Mouse (Mus musculus): ENCODE data around the gene Cttn. TPM values are rescaled to one million over a fixed set of nuclear protein-coding genes. Genes with fewer than 3 reads are reported as not detected.
A peak's percentile ranks its signal among the peaks of the same experiment; 100 is the strongest.

Cttn gene
- 189 and 191 TPM in 2 replicates for polyA plus RNA-seq (2015; fragmentation: Nextera tagmentation; extraction: Ambion mirVana)

DNA sequence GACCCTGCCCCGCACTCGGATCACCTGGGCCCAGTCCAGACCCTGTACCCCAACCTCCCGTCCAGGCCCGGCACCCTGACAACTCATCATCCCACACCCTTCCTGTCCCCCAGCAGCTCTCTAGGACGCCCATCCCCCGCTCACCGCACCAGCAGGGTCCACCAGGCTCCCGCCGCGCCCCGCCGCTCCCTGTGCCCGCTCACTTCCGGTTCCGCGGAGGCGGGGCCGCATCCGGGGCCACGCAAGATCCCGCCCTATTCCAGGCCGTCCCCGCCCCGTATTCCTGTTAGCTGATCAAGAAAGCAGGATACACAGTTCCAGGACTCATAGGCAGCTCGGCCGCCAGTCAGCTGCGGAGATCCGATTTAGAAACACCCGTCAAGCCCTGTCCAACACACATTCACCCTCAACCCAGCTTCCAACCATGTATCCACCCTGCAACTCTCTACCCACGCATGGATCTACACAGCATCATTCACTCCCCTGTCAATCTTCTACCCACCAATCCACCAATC, at the start of gene Cttn:
Gene Cttn, minus strand, starts transcription at position 465 of the 515 bp plus-strand sequence.
- Histone ChIP-seq H3K4me1 (peaks cover 26% of the 10 kb centered on the region), H3K27ac (peak within 1 kb of the TSS; percentile 81), H3K9ac (peak within 1 kb of the TSS; percentile 95), H3K4me3 (peak within 1 kb of the TSS; percentile 96), H3K27me3 (replicated peaks) (no peaks in the 10 kb centered on the region), H3K36me3 (replicated peaks) (peaks cover 5% of the 10 kb centered on the region; the same call in 1 of the 2 replicates), H3K9me3 (no peaks in the 10 kb centered on the region), H3K4me2 (peak within 1 kb of the TSS; percentile 92)
- ATAC-seq (replicated peaks) = peak; percentile 97
- WGBS = under 1% methylated on average over 30 of the region's 30 CpGs

DNA sequence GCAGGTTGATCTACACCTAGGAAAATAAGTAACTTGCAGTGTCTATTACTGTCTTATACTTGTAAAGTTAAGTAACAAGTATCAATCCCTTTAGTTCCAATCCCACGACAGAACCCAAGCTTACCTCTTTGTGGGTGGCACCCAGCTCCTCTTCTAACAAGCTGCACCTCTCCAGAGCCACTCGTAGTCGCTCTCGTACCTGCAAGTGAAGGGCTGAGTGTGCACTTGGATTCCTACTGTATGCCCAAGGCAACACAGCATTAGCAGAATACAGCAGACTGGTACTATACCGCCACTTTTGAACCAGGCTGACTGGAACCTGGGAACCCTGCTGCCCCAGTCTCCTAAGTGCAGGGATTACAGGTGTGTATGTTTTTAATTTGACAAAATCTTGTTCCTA, 49.0 kb upstream of the Cttn start:
- Histone ChIP-seq H3K9ac (no peak overlapping the region), H3K27ac (no peak overlapping the region), H3K27me3 (replicated peaks) (no peaks in the 10 kb centered on the region), H3K4me3 (no peak overlapping the region), H3K36me3 (replicated peaks) (peaks cover 31% of the 10 kb centered on the region), H3K4me2 (no peak overlapping the region), H3K9me3 (no peaks in the 10 kb centered on the region), H3K4me1 (no peaks in the 10 kb centered on the region)
- ATAC-seq (replicated peaks) = no peak
- WGBS = 96% methylated on average over 5 of the region's 5 CpGs

DNA sequence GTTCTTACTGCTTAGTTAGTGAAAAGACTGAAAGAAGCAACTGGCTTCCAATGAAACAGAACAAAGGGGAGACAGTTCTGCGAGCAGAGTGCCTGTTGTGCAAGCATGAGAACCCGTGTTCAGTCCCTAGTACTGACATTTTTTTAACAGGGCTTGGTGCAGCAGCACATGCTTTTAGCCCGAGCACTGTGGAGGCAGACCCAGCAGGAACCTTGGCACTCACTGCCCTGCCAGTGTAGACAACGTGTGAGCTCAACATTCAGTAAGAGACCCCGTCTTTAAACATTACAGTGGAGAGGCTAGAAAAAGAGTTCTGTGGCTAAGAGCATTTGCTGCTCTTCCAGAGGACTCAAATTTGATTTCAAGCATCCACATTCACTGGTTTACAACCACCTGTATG, 45.9 kb upstream of the Cttn start:
- no peak overlapping the region for H3K4me2 ChIP-seq
- no peak overlapping the region for H3K4me3 ChIP-seq
- no peaks in the 10 kb centered on the region for H3K4me1 ChIP-seq
- H3K9me3 ChIP-seq = no peaks in the 10 kb centered on the region
- 86% methylated on average over 5 of the region's 5 CpGs for WGBS
- H3K36me3 ChIP-seq (replicated peaks) = peaks cover 45% of the 10 kb centered on the region
- H3K27me3 ChIP-seq (replicated peaks) = no peaks in the 10 kb centered on the region
- no peak overlapping the region for H3K27ac ChIP-seq
- no peak overlapping the region for H3K9ac ChIP-seq
- no peak for ATAC-seq (replicated peaks)

DNA sequence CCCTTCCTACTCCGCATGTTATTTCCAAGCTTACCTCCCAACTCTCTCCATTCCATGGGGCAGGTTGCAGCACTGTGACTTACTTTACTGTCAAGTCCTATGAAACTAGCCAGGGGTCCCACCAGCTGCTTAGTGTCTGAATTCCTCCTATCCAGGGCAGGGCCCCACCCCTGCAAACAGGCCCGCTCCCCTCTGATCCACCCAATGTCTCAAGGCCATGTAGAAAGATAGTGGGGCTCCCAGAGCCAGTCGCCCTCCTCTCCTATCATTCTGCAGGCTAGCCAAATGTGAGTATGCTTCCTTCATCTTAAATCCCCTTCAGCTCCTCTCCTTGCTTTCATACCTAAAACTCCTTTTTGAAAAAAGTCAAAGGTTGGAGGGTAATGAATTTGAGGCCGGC, 38.3 kb upstream of the Cttn start:
- no peaks in the 10 kb centered on the region for H3K27me3 ChIP-seq (replicated peaks)
- WGBS = 94% methylated on average over 4 of the region's 4 CpGs
- ATAC-seq (replicated peaks) = no peak
- H3K4me1 ChIP-seq = no peaks in the 10 kb centered on the region
- peaks cover 67% of the 10 kb centered on the region for H3K36me3 ChIP-seq (replicated peaks)
- no peak overlapping the region for H3K27ac ChIP-seq
- no peak overlapping the region for H3K9ac ChIP-seq
- H3K9me3 ChIP-seq = no peaks in the 10 kb centered on the region
- no peak overlapping the region for H3K4me3 ChIP-seq
- no peak overlapping the region for H3K4me2 ChIP-seq

DNA sequence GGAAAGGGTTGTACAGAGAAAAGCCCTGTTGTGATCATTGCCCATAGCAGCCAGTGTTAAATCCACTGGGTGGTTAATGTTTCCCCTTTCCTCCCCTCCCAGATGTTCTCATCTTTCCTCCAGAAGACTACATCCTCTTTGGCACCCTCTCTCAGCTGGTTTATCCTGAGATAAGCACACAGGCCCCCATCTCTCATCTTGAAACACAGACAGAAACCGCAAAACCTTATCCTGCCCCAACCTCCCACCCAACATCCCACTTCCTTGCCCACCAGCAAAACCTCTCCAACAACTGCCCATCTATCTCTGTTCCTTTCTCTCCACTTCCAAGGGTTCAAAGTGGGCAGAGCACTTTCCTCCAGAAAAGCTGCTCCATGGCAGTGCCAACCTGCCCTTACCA, 36.0 kb upstream of the Cttn start:
- Histone ChIP-seq H3K4me3 (no peak overlapping the region), H3K4me1 (no peaks in the 10 kb centered on the region), H3K4me2 (no peak overlapping the region), H3K9ac (no peak overlapping the region), H3K27me3 (replicated peaks) (no peaks in the 10 kb centered on the region), H3K9me3 (no peaks in the 10 kb centered on the region), H3K27ac (no peak overlapping the region), H3K36me3 (replicated peaks) (peaks cover 68% of the 10 kb centered on the region)
- no peak for ATAC-seq (replicated peaks)
- 100% methylated on average over 1 of the region's 1 CpGs for WGBS

DNA sequence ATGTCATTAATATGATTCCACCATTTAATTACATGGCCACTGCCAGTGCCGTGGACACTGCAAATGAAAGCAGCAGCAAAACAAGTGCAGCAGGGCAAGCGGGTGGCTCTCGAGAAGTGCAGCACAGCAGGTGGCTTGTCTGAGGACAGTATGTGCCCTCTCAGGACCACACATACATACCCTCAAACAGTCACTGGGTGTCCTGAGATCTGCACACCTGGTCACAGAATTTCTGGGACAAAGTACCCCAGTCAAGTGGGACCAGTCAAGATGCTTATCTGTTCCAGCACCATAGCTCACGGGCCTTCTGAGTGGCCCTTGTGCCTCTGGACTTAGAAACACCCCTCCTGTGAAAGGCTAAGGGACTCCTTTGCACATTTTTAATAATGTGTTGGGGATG, 33.1 kb upstream of the Cttn start:
- Histone ChIP-seq H3K4me3 (no peak overlapping the region), H3K9ac (no peak overlapping the region), H3K9me3 (no peaks in the 10 kb centered on the region), H3K27me3 (replicated peaks) (no peaks in the 10 kb centered on the region), H3K4me2 (no peak overlapping the region), H3K27ac (no peak overlapping the region), H3K36me3 (replicated peaks) (peaks cover 50% of the 10 kb centered on the region), H3K4me1 (no peaks in the 10 kb centered on the region)
- no peak for ATAC-seq (replicated peaks)
- 90% methylated on average over 4 of the region's 4 CpGs for WGBS

DNA sequence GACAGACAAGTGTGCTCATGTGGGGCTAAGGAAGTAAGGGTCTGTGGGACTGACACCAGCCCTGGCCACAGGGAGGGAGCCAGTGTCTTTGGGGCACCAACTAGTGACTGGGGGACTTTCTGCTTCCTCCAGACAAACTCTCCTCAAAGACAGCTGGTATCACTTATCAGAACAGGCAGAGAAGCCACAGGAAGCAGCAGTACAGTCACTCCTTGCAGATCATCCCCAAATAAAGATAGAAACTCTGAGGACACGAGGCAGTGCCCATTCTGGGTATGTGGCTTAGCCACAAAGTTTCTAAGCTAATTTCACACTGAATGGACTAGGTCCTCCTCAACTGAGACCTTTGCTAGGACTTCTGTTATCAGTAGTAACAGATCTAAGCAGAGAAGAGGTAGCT, 22.1 kb upstream of the Cttn start:
- H3K4me1 ChIP-seq = no peaks in the 10 kb centered on the region
- H3K36me3 ChIP-seq (replicated peaks) = peaks cover 51% of the 10 kb centered on the region
- WGBS = 78% methylated on average over 1 of the region's 1 CpGs
- H3K9ac ChIP-seq = no peak overlapping the region
- H3K4me3 ChIP-seq = no peak overlapping the region
- ATAC-seq (replicated peaks) = no peak
- no peaks in the 10 kb centered on the region for H3K27me3 ChIP-seq (replicated peaks)
- H3K9me3 ChIP-seq = no peaks in the 10 kb centered on the region
- no peak overlapping the region for H3K4me2 ChIP-seq
- H3K27ac ChIP-seq = no peak overlapping the region

DNA sequence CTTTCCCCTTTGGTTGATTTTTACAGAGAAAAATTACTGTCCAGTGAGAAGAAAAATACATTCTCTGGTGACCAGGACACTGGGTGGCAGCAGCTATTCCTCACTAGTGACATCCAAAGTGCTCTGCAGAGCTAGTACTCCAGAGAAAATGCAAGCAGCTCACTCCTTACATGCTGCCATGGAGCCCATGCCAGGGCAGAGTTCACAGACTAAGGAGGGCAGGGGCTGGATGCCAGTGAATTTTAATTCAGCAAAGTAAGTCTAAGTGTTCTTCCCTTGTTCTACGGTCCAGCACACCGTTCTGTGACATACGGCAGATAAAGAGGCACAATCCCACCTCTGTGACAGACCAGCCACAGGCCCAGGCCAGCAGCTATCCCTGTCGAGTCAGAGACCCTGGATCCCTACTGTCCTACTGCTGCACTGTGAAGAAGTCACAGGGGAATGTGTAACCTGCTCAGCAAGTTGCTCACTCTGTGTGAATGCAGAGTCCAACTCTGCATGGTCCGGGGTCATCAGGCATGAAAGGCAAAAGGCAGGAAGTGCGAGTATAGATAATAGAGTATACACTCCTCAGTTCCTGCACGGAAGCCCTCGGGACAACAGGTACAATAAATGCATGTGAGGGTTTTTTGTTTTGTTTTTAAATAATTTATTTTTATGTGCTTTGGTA, 19.5 kb upstream of the Cttn start:
- Histone ChIP-seq H3K9ac (no peak overlapping the region), H3K9me3 (no peaks in the 10 kb centered on the region), H3K27ac (no peak overlapping the region), H3K4me1 (no peaks in the 10 kb centered on the region), H3K4me2 (no peak overlapping the region), H3K4me3 (no peak overlapping the region), H3K36me3 (replicated peaks) (peaks cover 45% of the 10 kb centered on the region), H3K27me3 (replicated peaks) (no peaks in the 10 kb centered on the region)
- no peak for ATAC-seq (replicated peaks)
- WGBS = 91% methylated on average over 8 of the region's 8 CpGs

DNA sequence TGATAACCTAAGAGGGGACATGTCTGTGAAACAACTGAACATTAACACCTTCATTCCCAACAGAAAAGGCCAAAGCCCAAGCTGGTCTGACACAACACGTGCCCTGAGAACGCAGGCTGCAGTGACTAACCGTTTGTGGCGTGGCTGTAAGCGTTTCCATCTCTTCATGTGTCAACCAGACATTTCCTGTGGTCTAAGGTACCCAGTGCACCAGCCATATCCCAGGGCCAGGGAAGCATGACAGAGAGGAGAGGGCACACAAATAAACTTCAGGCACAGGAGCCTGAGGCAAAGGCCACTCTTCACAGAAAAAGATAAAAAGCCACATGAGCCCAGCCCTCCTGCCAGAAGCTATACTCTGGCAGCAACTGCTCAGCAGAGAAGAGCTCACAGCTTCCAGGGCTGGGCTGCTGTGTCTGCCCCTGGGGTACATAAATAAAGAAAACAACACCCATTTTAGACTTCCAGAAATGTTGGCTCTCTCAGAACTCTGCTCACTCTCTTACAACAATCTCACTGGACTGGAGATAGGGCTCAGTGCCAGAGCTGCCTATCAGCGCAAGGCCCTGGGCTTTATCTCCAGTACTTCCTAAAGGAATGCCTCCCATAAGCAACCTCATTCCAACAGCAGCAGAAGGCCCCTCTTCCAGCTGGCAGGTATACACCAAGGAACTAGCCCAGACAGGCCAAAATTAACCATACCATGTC, 18.4 kb upstream of the Cttn start:
- Histone ChIP-seq H3K27me3 (replicated peaks) (no peaks in the 10 kb centered on the region), H3K4me2 (no peak overlapping the region), H3K36me3 (replicated peaks) (peaks cover 53% of the 10 kb centered on the region), H3K9ac (no peak overlapping the region), H3K27ac (no peak overlapping the region), H3K9me3 (no peaks in the 10 kb centered on the region), H3K4me1 (no peaks in the 10 kb centered on the region), H3K4me3 (no peak overlapping the region)
- WGBS = 95% methylated on average over 6 of the region's 6 CpGs
- ATAC-seq (replicated peaks) = no peak

DNA sequence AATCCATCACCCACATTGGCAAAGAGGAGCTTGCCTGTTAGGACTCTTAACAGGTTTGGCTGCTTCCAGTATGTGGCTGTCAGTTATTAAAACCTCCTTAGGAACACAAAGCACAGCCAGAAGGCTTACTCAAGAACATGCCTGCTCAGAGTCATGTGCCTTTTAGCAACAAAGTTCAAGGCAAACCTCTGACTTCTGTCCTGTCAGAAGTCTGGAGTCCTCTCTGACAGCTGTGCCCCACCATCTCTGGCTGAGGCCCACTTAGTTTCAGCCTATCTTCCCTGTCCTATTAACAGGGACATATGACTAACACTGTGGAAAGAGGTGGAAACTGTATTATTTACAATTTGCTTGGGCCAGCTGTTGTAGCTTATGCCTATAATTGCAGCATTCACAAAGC, 9.5 kb upstream of the Cttn start:
- peaks cover 58% of the 10 kb centered on the region for H3K36me3 ChIP-seq (replicated peaks)
- ATAC-seq (replicated peaks) = no peak

DNA sequence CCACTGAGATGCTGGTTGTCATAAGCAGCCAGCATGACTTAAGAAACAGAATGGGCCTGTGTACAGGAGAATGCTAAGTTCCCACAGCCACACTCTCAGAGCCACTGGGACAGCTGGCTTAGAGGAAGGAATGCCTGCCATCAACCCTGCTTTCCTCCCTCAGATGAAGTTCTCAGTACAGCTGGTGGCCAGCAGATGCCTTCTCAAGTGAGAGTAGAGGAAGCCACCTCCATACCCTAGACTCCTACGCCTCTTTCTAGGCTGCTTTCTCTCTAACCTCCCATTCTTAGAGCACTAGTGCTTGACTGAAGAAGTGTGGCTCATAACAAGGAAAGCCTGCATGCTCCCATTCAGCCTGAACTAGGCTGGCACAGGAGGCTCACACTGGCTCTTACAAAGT, 8.8 kb upstream of the Cttn start:
- H3K4me1 ChIP-seq = no peaks in the 10 kb centered on the region
- WGBS = 100% methylated on average over 1 of the region's 1 CpGs
- H3K4me3 ChIP-seq = no peak overlapping the region
- ATAC-seq (replicated peaks) = no peak
- no peaks in the 10 kb centered on the region for H3K9me3 ChIP-seq
- H3K27me3 ChIP-seq (replicated peaks) = no peaks in the 10 kb centered on the region
- peaks cover 53% of the 10 kb centered on the region for H3K36me3 ChIP-seq (replicated peaks)
- no peak overlapping the region for H3K27ac ChIP-seq
- H3K9ac ChIP-seq = no peak overlapping the region
- no peak overlapping the region for H3K4me2 ChIP-seq

More for the DNA sequence above, 9.5 kb upstream of the Cttn start:
- no peak overlapping the region for H3K4me3 ChIP-seq
- no peak overlapping the region for H3K4me2 ChIP-seq
- no peak overlapping the region for H3K9ac ChIP-seq
- H3K27me3 ChIP-seq (replicated peaks) = no peaks in the 10 kb centered on the region
- no peaks in the 10 kb centered on the region for H3K9me3 ChIP-seq
- H3K27ac ChIP-seq = no peak overlapping the region
- H3K4me1 ChIP-seq = no peaks in the 10 kb centered on the region

DNA sequence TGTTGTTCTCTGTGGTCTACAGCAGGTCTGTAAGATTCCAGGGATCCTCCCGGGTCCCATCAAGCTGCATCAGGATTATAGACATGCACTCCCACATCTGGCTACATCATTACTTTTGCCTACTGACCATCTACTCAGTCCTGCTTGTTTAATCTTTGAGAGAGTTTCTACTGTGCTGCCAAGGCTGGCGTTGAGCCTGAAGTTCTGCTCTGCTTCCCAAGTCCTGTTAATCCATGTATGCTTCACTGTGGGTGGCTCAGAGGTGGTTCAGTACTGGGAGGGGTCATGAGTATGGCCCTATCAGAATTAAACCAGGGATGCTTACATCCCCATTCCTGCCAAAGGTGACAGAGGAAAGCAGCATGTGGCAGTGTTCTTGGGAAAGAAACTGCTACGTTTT, 4.9 kb upstream of the Cttn start:
- Histone ChIP-seq H3K9me3 (no peaks in the 10 kb centered on the region), H3K9ac (no peak overlapping the region), H3K36me3 (replicated peaks) (peaks cover 28% of the 10 kb centered on the region), H3K27ac (no peak overlapping the region), H3K4me2 (no peak overlapping the region), H3K27me3 (replicated peaks) (no peaks in the 10 kb centered on the region), H3K4me3 (no peak overlapping the region), H3K4me1 (0 out of 2 replicates have a peak, but pooled peaks cover 3% of the 10 kb centered on the region)
- WGBS = 88% methylated on average over 3 of the region's 3 CpGs
- ATAC-seq (replicated peaks) = no peak

DNA sequence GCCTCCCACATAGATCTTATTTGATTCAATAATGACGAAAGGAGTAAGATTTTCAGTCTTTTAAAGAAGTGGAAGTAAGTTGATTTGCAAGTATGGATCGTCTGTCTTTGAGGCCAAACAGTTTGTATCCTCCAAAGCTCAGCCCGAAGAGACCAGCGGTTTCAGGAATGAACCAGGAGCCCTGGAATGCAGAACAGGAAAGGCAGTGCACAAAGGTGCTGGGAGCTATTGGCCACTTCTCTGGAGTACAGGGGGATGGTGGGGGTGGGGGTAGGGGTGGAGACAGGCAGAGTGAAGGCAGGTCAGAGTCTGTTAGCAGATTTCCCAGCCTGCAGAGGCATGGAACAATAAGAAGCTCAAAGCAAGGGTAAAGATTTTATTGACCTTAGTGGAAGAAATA, 2.7 kb upstream of the Cttn start:
- no peaks in the 10 kb centered on the region for H3K27me3 ChIP-seq (replicated peaks)
- WGBS = 72% methylated on average over 4 of the region's 4 CpGs
- H3K9ac ChIP-seq = no peak overlapping the region
- no peak for ATAC-seq (replicated peaks)
- H3K4me1 ChIP-seq = peaks cover 19% of the 10 kb centered on the region
- peaks cover 15% of the 10 kb centered on the region for H3K36me3 ChIP-seq (replicated peaks)
- H3K4me3 ChIP-seq = no peak overlapping the region
- H3K9me3 ChIP-seq = no peaks in the 10 kb centered on the region
- no peak overlapping the region for H3K27ac ChIP-seq
- H3K4me2 ChIP-seq = no peak overlapping the region
